Mouse (Mus musculus): ENCODE measurements around the gene Abcb5.

Abcb5 gene

DNA sequence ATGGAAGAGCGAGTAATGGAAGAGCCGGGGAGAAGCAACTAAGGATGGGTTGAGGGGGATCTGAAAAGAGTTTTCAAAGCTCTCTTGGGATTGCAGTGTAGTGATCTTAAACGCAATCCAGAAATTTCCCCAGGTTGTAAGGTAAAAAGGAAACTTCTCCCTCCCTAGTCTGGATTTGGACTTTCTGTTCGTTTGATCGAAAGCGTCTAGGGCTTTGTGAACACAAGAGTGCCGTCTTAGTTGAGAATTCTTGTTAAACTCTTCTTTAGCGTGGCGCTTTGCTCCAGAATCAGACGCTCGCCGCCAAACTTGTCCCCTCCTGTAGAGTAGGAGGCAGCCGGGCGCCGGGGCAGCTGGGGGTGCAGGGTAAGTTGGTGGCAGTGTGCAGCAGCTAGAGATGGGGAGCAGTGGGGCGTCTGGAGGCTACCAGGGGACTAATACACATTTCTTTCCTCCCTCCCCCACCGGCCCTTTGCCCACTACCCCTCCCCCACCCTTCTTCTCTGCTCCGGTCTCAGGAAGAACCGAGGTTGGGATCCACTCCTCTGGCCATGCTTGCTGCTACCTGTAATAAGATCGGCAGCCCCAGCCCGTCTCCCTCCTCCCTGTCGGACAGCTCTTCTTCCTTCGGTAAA lies 118.2 kb downstream of the Abcb5 start:
- no peak for DNase-seq

DNA sequence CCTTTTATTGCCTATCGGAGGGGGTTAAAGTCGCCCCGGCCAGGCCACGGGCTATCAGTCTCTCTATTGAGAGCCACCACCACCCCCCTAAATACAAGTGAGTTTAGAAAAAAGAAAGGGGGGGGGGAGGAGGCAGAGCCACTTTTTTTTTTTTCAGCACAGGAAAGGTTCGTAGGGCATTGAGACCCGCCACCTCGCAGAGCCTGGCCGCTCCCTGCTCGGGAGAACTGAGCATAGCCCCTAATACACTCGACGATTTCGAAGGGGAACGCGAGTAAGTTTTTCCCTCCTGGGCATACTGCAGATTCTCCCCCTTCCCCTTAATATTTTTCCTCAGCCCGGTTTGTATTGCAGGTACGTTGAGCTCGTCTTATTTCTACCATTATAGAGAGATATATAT lies 118.8 kb downstream of the Abcb5 start:
- DNase-seq, result no peak

DNA sequence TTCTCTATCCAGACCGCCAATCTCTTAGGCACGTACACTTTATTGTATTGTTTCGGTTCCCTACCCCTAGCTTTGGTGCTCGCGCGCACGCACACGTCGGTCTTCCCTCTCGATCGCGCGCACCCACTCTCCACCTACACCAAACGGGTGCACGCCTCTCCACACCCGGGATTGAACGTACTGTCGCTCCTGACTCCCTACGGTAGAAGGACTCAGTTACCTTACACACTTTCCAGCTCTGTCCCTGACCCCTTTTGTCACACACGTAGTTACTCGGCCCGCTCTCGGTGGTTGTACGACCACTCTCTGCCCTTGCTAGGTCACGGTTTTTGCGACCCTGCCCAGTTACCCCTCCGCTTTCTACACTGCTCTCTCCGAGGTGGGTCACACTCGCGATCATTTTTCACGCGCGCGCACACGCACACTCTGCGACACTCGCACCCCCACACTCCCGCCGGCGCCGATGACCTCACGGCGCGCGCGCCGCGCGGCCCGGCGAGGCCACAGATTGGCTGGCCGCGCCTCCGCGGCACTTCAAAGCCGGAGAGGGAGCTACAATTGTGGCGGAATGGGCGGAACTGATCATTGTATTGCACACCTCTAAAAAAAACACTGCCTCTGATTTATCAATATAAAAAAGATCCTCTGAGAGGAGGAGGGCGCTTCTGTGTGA lies 119.4 kb downstream of the Abcb5 start:
- DNase-seq, result no peak

DNA sequence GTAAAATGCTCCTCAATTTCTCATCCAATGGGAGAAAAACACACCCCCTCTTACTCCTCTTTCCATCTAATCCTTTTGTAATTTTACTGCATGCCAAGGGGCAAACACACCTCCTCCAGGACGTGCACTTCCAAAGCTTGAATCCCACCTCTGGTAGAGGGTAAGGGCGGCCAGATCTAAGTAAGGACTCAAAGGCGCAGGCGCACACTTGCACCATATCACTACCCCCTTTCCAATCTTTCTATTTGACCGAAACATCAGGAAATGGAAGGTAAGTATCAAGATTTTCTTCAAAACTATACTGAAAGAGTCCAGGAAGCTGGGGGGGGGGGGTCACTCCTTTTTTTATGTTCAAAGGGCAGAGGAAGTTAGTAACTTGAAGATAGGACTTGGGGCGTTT lies 120.0 kb downstream of the Abcb5 start, which contains the start of gene Sp8:
Sp8 (plus strand) TSS at position 109 of the 400 bp plus-strand sequence.
- no peak for DNase-seq

DNA sequence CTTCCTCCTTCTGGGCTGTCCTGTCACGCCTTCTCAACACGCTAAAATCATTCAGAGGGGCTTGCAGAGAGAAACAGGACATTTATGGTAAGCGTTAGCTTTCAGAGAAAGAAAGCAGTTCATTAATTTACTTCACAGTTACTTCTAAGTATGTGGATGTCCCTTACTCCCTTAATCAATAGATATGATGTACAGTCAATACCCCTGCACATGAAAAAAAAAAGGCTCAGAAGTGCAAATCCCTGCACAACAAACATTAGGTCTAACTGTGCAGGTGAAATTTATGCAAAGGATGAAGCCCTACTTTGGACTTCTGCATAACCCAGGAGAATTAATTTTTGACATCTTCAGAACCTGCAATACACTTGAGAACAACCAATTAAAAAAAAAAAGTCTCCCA lies 120.9 kb downstream of the Abcb5 start:
- DNase-seq, result no peak

DNA sequence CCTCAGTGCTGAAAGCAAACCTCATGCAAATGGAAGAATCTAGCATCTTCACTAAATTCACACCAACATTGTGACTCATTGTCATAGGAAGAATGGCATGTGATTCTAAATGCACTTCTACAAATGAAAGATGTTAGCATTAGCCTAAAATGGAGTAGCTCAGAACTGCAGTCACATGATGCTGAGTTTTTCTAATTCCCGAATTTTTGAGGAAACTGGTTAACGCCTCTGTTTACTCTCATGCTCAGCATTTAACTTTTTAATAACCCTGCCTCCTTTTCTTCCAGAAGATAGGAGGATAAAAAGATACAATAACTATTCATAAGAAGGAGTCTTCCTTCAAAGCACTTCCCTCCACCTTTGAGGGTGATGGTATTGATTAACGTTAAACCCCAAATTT lies 121.4 kb downstream of the Abcb5 start:
- DNase-seq, result no peak

DNA sequence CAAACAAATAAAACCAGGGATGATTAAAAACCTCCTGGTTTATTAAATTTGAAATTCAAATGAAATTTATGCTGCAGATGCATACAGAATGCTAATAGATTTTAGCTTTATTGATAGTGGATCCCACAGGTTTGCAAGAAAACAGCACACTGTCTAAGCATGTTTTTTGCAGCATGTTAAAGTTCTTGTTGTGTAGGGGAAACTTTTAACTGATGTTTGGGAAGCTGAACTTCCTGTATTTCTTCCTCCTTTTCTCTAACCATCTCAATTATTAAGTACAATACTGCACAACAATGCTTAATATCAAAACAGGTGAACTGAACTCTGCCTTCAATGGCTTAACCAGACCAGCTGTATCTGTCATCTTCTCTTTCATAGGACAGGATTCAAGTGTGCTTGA lies 122.1 kb downstream of the Abcb5 start:
- DNase-seq, result no peak

DNA sequence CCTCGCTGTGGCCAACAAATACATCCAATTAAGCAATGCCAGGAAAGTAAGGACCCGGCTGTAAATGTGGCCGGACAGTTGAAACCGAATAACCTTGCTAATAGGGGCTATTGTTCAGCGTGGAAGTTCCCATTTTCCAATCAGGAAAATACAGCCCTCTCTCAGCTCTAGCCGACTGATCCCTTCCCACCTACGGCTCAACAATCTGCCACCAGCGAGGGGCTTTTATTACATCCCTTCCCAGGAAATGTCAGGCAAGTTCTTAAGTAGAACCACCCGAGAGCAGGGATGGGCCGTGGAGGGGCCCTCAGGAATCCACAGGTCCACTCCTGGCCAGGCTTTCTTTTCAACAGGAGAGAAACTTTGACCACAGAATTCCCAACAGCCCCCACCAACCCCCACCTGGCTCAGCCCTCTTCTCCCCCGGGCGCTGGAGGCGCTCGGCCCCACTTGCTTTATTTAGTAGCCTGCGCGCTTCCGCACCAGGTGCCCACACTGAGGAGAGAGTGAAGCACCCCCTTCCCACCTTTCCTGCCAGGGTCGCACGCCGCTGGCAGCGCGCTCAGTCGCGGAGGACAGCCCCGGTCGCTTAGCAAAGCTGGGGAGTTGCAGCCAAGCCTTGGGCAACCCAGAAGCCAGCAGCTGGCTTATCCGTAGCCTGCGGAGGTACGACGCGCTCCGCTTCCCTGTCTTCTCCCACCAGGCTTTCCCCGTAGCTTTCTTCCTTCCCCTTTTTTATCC lies 123.4 kb downstream of the Abcb5 start:
- DNase-seq, result no peak

DNA sequence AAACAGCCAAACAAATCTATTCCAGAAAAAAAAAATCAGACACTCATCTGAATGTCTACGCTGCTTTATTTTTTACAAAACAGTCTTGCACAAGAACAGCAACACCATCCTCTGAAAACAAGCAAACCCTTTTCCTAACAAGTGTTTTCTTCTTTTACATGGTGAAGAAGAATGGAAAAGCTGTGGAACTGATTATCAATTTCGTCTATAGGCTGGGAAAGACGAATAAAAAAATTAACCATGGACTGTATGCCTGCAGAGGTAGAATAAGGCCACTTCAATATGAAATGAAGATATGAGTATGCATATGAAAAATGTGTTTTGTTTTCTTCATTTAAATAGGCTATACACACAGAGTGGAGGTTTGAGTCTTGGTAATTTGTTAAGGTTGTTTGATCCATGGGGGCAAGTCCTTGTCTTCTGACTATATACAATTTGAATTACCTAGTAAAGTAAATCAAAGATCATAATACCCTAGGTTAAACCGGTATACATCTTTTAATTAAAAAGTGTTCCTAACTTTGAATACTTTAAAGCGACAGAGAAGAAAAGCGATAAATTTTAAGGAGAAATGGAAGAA lies 124.2 kb downstream of the Abcb5 start:
- DNase-seq, result no peak

DNA sequence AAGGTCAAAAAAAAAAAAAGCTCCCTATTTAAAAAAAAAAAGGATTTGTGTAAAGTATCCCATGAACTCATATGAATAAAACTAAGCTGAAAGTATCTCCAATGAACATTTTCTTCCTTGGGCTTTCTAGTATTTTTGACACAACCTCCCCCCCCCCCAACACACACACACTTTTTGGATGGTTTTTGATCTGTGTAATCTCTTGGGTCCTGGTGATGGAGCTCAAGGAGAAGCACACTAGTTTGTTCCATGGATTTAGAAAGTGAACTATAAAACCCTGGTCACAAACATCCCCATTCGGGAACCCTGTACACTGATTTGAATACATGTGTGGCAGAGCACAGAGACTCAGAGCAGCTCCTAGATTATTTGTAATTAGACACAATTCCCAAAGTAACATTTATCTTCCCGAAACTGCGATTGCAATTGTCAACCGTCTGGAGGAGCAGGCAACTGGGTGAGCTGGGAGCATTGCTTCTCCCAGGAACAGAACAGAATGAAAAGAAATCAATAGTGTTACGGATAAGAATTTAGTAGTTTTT lies 124.8 kb downstream of the Abcb5 start:
- no peak for DNase-seq

DNA sequence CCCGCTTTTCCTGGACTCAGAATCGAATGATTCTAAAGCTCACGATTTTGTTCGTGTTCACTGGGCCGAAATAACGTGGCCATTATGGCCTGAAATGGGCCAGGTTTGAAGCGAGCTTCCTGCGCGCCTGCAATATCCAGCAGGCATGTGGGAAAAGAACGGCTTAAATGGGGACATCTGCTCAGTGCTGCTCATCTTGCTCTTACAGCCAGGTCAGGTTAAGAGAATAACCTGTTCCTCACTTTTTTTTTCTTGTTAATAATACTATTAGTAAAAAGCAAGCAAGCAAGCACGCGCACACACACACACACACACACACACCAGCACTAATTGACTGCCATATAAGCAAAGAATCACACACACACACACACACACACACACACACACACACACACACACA lies 125.4 kb downstream of the Abcb5 start:
- DNase-seq, result no peak

DNA sequence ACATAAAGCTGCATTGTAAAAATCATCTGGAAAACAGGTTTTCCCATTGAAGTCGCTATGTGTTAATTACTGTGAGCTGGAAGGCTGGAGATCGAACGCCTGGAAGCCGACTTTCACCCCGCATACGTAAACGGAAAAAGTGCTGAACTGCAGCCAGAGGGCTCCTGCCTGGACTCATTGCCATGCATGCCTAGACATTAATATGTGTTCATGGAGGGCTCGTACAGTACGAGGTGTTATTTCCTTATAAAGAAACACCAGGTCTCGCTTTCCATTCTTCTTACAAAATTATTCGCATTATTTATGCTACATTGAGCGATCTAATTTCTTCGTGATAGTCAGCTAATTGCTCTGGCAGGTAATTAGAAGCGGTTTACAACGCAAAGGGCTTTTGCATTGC lies 125.9 kb downstream of the Abcb5 start:
- DNase-seq, result no peak

DNA sequence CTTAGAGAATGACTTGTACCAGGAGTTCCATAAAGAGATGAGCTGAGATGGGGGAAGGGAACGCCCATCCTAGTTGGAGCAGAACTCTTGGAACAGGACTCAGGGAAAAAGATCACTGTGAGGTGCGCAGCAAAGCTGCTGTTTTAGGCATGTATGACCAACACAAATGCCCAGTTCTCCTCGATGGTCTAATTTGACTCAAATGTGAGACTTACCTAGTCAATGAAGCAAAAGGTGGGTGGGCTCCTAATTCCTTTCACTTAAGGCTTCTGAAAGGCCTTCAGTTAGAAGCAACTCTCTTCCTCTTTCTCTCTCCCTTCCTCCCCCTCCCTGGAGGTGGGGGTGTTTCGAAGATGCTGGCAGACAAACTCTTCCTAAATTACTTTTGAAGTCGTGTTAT lies 126.8 kb downstream of the Abcb5 start:
- DNase-seq, result no peak

DNA sequence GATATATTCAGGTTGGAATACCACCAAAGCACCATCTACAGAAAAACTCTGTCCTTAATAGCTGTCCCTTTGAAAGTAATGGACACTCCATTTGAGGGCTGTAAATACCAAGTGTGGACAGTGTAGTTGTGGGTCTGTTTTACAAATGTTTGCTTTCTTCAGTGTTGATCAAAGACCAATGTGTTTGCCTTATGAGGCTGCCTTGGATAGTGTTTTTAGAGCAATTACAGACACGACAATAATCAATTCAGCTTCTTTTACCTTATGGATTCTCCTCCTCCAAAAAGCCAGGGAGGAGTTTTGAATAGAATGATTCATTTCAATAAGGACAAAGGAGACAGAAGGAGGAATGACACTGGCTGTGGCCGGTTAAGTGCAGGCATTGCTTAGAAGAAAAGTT lies 128.0 kb downstream of the Abcb5 start:
- DNase-seq, result no peak

DNA sequence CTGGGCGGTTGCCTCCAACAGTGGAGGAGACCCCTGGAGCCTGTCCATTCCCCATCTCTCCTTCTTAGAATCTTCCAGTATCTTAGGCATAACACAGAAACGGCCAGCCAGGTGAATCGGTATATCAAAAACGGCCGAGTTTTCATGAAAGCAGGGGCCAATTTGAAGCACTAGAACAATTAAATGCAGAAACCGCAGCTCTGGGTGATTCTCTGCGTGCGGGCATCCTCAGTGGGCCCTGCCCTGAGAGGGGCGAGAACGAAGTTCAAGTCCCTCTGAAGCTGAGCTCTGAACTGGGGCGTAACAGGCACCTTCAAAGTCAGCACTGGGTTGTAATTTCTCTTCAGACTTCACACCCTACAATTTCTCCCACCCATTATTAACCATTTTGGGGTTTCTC lies 128.9 kb downstream of the Abcb5 start:
- no peak for DNase-seq

DNA sequence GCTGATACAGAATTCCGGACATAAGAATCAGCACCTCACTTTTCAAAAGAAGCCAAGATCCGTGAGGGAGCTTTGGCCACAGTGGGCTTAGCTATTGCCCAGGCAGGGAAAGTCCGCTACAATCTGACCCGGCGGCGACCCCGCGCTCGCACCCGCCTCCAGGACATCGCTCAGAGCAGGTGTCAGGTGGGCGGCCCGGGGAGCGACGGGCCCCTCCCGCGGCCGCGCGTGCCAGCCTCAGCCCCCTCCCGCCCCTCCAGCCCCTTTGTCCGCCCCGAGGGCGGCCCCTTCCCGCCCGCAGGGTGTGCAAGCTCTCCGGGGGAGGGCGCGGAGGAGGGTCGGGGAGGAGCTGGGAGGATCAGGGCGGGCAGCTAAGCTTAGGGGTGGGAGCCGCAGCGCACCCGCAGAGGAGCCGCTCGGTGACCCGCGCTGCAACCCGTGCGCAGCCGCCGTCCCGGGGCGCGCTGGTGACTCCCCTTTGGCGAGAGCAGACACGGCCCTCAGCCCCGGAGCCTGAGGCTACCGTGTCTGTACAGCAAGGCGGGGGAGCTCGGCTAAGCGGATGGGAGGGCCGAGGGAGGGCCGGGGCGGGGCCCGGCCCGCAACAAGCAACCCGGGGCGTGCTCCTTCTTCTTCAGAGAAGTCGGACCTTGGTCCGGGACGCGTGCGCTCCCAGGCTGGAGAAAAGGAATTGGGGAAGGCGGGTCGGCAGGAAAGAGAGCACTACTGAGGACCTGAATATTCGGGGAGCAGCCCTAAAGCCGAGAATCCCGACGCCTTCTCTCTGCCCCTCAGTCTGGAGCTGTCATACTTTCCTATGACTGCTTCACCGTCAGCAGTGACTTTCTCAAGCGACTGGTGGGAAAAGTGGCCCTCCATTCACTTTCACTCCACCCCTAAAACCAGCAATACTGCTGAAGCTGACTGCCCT lies 129.5 kb downstream of the Abcb5 start:
- DNase-seq, result no peak

DNA sequence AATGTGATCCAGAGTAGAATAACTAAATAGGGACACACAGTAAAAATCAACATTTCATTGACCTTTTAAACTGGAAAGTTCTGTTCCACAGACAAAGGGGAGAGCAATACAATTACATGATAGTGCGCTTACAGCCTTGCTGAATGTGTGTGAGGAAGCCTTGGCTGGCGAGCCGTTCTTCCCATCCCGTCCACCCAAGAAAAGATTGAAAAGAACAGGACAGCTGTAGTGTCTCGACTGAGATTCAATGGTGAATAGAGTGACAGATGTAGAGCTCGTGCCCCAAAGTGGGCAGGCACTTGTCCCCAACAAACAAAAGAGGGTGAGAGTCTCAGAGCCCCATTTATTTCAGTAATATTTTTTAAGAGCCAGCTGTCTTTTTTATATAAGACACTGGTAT lies 136.3 kb downstream of the Abcb5 start:
- no peak for DNase-seq
